Mouse (Mus musculus) lung, postnatal 14 days (tissue): ENCODE results near the gene Metap1.

Experiments
- DNase-seq: peaks from one replicate; pipeline ENCODE4 v3.0.0; 2021

Metap1 gene

GRCm38 (mm10) chr3:138448077-138448860, 41.0 kb downstream of the Metap1 start:
- DNase-seq: no peak

- DNase-seq: no peak
Measured at GRCm38 (mm10) chr3:138443465-138443771, 45.9 kb downstream of the Metap1 start.

DNA sequence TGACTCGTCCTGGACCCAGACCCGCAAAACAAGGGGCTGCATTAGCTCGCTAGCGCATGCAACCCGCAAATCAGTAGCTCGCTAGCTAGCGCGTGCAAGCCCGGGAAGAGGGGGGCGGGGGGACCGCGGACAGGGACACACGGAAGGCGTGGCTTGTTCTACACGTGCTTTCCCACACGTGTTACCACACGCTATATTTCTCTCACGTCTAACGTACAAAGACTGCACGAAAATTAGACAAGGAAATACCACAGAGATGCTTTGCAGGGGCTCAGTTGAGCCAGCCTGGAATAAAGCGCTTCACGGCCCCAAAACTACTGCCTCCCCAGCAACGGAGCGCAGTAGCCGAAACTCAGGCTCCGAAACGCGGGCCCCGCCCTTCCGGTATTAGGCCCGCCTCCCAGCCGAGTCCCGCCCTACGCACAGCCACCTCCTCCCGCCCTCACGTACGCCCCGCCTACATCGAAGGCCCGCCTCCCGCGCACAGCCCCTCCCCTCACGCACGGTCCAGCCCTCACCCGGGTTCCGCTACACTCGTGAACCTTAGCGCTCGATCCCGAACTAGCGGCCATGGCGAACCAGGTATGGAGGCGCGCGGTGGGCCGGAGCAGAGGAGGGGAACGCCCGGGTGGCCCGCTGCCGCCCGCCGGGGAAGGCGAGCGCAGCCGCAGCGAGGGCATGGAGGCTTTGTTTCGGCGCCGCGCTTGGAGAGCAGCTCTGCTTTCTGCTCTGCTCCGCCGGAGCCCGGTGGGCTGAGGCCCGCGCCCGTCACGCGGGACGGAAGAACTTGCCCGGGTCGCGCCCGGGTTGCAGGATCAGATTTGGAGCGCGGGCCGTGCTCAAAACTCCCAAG, 46.5 kb downstream of the Metap1 start, which contains the start of gene Adh5:
Gene Adh5, plus strand, starts transcription at position 482 of the 853 bp plus-strand sequence.
- peak; percentile 93 for DNase-seq

DNA sequence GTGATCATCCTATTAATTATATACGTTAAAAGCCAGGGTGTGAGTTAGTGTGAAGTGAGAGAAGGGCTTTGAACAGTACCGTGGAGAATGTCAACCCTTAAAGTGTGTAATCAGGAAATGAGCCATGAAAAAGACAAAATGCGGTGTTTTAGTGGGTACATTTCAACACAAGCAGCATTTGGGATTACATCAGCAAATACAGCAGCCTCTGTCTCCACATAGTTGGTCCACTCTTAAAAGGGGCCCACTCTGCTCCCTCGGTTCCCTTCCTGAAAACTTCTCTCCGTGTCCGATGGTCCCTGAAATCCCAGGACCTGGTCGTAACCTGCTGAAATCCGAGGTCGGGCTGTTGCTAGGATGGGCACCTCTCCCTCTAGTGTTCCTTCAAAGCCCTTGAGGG, 47.1 kb downstream of the Metap1 start:
- no peak for DNase-seq

GRCm38 (mm10) chr3:138438716-138439115, 50.6 kb downstream of the Metap1 start:
- DNase-seq: no peak

DNA sequence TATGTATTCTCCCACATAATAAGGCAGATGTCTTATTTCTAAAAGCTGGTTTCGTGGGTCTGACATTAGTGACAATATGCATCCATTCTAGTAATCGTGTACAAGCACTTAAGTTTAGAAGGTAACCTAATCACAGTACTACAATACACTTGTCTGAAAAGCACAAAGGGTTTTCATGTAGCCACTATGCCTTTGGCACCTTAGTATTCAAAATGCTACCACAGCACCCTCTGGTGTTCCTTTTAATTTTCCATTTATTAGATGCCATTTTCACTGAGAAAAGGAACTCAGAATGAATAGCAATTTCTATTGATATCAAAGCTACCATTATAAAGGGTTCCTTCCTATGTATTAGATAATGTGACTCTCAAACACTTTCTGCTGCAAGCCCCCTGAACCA, 57.5 kb downstream of the Metap1 start:
- peak; percentile 8 for DNase-seq

DNA sequence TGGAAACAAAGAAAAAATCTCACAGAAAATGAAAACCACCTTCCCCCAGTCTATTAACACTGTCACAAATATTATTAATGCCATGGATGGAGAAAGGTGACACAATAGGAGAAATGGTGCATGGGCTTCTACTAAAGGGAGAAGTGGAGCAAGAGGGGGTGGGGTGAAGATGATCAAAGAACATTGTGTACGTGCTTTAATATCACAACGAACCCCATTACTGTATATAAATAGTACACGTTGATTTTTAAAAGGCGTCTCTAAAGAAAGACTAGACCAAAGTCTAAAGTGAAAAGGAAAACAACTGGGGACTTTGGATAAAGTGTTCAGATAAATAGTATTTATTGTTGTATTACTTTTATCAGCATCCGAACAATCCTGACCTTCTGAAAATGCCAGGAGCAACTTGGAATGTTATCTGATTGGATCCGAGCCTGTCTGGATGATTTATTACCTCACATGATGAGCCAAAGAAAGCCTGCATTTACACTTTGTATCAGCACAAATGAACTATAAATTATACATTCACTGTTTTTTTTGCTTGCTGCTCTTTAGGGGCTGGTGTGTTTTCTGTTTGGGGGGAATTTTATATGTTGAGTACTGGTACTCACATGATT, 58.8 kb downstream of the Metap1 start:
- no peak for DNase-seq

DNA sequence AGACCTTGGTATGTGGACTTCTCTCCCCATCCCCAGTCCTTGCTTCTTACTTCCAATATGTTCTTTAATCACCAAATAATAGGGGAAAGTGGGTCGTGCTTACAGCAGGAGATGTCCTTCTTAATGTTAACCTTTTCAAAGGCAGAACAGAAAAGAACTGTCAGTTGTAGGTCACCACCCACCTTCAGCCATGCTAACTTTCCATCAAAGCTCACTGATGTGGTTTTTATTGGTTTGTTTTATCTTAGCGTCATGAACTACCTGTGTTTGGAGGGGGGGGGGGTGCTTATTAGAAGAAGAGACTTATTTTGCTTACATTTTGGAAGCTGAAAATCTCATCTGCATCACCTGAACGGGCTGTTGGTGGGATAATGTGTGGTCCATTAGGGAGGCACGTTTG, 65.1 kb downstream of the Metap1 start:
- no peak for DNase-seq

DNA sequence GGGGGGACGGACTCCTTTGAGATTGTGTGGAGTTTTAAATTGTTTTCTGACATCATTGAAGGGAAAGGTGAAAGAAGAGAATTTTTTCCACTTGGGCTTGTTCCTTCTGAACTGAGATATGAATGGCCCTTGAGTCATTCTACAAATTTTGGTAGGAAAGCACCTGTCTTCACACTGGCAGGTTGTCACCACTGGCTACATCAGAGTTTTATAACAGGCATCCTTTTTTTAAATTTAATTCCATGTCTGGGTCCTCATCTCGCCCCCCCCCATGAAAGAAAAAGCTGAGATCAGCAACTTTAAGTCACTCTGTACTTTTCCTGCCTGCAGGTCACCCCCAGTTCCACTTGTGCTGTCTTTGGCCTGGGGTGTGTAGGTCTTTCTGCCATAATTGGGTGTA, 65.7 kb downstream of the Metap1 start:
- no peak for DNase-seq

DNA sequence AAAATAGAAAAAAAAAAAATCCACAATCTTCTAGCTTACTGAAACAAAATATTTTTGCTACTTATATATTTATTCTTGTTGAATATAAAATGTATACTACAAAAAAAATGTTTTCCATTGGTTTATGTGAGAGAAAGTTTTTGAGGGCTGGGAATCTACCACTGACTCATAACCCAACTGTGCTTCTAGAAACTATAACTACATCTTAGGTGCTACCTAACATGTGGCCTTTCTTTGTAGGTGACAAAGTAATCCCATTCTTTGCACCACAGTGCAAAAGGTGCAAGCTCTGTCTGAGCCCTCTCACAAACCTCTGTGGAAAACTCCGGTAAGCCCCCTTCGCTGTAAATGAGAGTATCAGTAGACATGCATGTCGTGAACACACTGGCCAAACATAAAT, 68.9 kb downstream of the Metap1 start:
- DNase-seq: no peak

GRCm38 (mm10) chr3:138419369-138419768, 69.9 kb downstream of the Metap1 start:
- DNase-seq: no peak

GRCm38 (mm10) chr3:138415121-138415690, 74.1 kb downstream of the Metap1 start, which contains the start of gene Adh4:
TSS of gene Adh4 (plus strand) at chr3:138415466.
- DNase-seq: no peak

- no peak for DNase-seq
Measured at GRCm38 (mm10) chr3:138410211-138410610, 79.1 kb downstream of the Metap1 start.

DNA sequence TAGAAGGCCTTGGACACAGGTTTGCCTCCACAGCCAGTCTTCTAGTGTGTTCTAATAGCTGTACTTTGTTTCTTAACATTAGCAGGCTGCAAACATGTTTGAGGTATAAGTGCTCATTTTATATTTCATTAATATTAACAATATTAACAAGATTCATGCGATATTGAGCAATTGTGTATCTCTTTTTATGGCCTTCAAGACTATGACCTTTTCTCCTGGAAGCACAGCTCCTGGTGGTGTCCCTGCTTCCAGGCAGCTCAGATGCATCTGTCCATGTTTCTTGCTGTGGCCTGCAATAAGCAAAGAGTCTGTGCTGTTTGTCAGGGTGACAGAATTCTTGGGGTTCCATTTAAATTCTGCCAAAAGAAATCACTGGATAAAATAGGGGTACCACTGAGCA, 79.7 kb downstream of the Metap1 start:
- DNase-seq: no peak
